In the genomic region with DNA sequence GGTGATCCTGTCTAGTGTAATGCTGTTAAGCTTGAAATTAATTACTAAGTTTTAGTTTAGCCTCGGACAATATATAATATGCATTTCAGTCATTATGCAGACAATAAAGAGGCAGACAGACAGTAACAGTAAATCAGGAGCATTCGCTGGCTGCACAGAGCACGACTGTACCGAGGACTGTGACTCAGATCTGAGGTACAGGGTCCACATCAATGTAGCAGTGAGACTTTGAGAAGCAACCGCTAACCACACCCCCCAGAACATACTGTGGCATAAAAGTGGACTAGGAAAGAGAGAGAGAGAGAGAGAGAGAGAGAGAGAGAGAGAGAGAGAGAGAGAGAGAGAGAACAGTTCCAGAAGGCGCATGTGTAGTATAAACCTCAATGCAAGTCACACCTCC, we compare ENCODE assay signal across 22 mouse cellular contexts. TPM values are rescaled to one million over a fixed set of nuclear protein-coding genes. Genes with fewer than 3 reads are reported as not detected.
"Had no signal": no experiment of that assay in that cellular context is flagged by ENCODE, and none has a peak within 500 bp of the region (broad histone marks: within the 10 kb centered on the region; RNA-seq: fewer than 3 reads in every experiment).

No protein-coding gene starts in this region.

- H3K4me1 ChIP-seq: lung, embryonic 15.5 days; megakaryocyte, embryonic 14.5 days; midbrain, embryonic 13.5 days; midbrain, embryonic 15.5 days; neural tube, embryonic 13.5 days; neural tube, embryonic 15.5 days had no signal

- ATAC-seq: liver, postnatal 0 days; lung, postnatal 0 days; midbrain, embryonic 13.5 days; midbrain, embryonic 15.5 days had no signal

- H3K27ac ChIP-seq: lung, embryonic 15.5 days; macrophage; midbrain, embryonic 13.5 days; midbrain, embryonic 15.5 days; neural tube, embryonic 13.5 days; neural tube, embryonic 15.5 days had no signal

- H3K27me3 ChIP-seq: lung, embryonic 15.5 days; megakaryocyte, embryonic 14.5 days; midbrain, embryonic 13.5 days; midbrain, embryonic 15.5 days; neural tube, embryonic 13.5 days; neural tube, embryonic 15.5 days had no signal

- H3K36me3 ChIP-seq: lung, embryonic 15.5 days; midbrain, embryonic 13.5 days; midbrain, embryonic 15.5 days; neural tube, embryonic 13.5 days; neural tube, embryonic 15.5 days had no signal

- H3K9ac ChIP-seq: liver, postnatal 0 days; lung, embryonic 15.5 days; midbrain, embryonic 13.5 days; midbrain, embryonic 15.5 days; neural tube, embryonic 13.5 days; neural tube, embryonic 15.5 days had no signal

- DNase-seq: liver, postnatal 0 days; lung, adult 2 months; lung, postnatal 14 days; lung, postnatal 36 days; retina, postnatal 1 day; right cerebral cortex, adult 18-20 months; right cerebral cortex, postnatal 25 days; right cerebral cortex, postnatal 4 days; spleen, adult 18-20 months; thymus, adult 18-20 months; thymus, postnatal 25 days; thymus, postnatal 4 days had no signal

- H3K4me2 ChIP-seq: lung, embryonic 15.5 days; midbrain, embryonic 11.5 days; midbrain, embryonic 13.5 days; midbrain, embryonic 15.5 days; neural tube, embryonic 13.5 days; neural tube, embryonic 15.5 days had no signal

- H3K9me3 ChIP-seq: lung, embryonic 15.5 days; megakaryocyte, embryonic 14.5 days; midbrain, embryonic 13.5 days; midbrain, embryonic 15.5 days; neural tube, embryonic 13.5 days; neural tube, embryonic 15.5 days had no signal

- H3K4me3 ChIP-seq: lung, embryonic 15.5 days; megakaryocyte, embryonic 14.5 days; midbrain, embryonic 13.5 days; midbrain, embryonic 15.5 days; neural tube, embryonic 13.5 days; neural tube, embryonic 15.5 days had no signal

RNA-seq across cellular contexts. Expression of gene Tspan12, which starts 58.5 kb away (rescaled TPM):
- total RNA-seq: monocyte, adult 5-6 weeks had no signal
- polyA plus RNA-seq: macrophage had no signal
